Mouse (Mus musculus) neural tube, embryonic 14.5 days (tissue): ENCODE measurements around the gene Angptl4. TPM values are rescaled to one million over a fixed set of nuclear protein-coding genes. Genes with fewer than 3 reads are reported as not detected.

Experiments used
- ATAC-seq: fragments of 200-750 bp; cut with Nextera tagmentation; 2 replicates; pipeline ENCODE4 v1.8.0; 2017; ENCODE audit warnings: low read depth, mild to moderate bottlenecking, moderate TSS enrichment, moderate library complexity
- H3K27ac ChIP-seq: fragments of 300-500 bp; sonication (generic); 2 replicates; pipeline ENCODE4 v1.5.1; 2014; ENCODE audit warnings: low read depth, mild to moderate bottlenecking, control low read depth, low read length, moderate library complexity, mixed read lengths
- H3K27me3 ChIP-seq: fragments of 300-500 bp; sonication (generic); 2 replicates; pipeline ENCODE4 v1.6.1; 2014; ENCODE audit warnings: low read length; ENCODE audit not compliant: control insufficient read depth, insufficient read depth
- H3K36me3 ChIP-seq: fragments of 300-500 bp; sonication (generic); 2 replicates; pipeline ENCODE4 v1.6.1; 2014; ENCODE audit warnings: low read length, mixed read lengths; ENCODE audit not compliant: control insufficient read depth, insufficient read depth
- H3K4me1 ChIP-seq: fragments of 300-500 bp; sonication (generic); 2 replicates; pipeline ENCODE4 v1.6.1; 2014; ENCODE audit warnings: low read length; ENCODE audit not compliant: control insufficient read depth, insufficient read depth
- H3K4me2 ChIP-seq: fragments of 300-500 bp; sonication (generic); 2 replicates; pipeline ENCODE4 v1.6.1; 2014; ENCODE audit warnings: mild to moderate bottlenecking, low read depth, low read length, control low read depth
- H3K4me3 ChIP-seq: fragments of 300-500 bp; sonication (generic); 2 replicates; pipeline ENCODE4 v1.5.1; 2014; ENCODE audit warnings: low read depth, low read length, control low read depth, mixed read lengths
- H3K9ac ChIP-seq: fragments of 300-500 bp; sonication (generic); replicated peaks from 2 replicates; pipeline ENCODE4 v1.6.1; 2014; ENCODE audit warnings: low read depth, mild to moderate bottlenecking, control low read depth, low read length, mixed read lengths
- H3K9me3 ChIP-seq: fragments of 300-500 bp; sonication (generic); 2 replicates; pipeline ENCODE4 v1.6.1; 2016; ENCODE audit warnings: low read length; ENCODE audit not compliant: control insufficient read depth
- WGBS: fragments of 180-500 bp; shearing (Covaris S2); extraction: QIAGEN DNeasy Blood & Tissue Kit; methylation state at CpG from one replicate; pipeline ENCODE4 v1.1.7; 2014; 5-methylcytosine and 5-hydroxymethylcytosine counted together
- polyA plus RNA-seq: library from polyadenylated mRNA; unstranded; fragments of >200 nt; fragmentation: Nextera tagmentation; extraction: Ambion mirVana; gene quantifications from 2 replicates; pipeline ENCODE4 v1.2.1, GENCODE M21; 2014

Angptl4 gene
- polyA plus RNA-seq, 1 experiment from 2014 or later: 9.7 TPM

DNA sequence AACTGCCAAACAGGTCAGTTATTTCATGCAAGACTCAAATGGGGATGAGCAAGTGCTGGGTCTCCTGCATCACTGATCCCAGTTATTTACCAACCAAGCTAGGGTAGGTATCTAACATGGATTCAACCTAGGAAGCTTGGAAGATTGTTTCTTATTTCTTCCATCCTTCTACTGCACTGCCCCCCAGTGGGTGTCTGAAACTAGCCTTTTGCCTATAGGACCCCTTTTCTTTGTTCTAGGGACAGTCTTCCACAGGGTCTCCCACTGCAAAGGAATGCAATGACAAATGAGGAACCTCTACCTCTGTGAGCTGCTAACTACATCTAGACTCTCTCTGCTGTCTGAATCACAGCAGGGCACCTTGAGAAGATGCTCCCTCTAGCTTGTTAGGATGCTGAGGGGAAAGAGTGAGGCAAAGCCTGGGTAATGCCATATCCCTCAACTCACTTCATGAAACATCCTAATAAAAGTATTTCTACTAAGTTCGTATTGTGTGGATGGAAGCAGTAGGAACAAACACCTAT lies 40.9 kb upstream of the Angptl4 start:
- H3K36me3 ChIP-seq: peaks cover 28% of the 10 kb centered on the region; the same call in 1 of the 2 replicates
- peak overlapping the region; percentile 95; the same call in 1 of the 2 replicates for H3K4me2 ChIP-seq
- H3K9me3 ChIP-seq: no peaks in the 10 kb centered on the region
- H3K27ac ChIP-seq: no peak overlapping the region
- no peak overlapping the region for H3K9ac ChIP-seq
- peaks cover 24% of the 10 kb centered on the region for H3K4me1 ChIP-seq
- WGBS: 90% methylated on average over 1 of the region's 1 CpGs
- ATAC-seq: no peak
- H3K4me3 ChIP-seq: no peak overlapping the region
- H3K27me3 ChIP-seq: no peaks in the 10 kb centered on the region

GRCm38 (mm10) chr17:33817969-33818643 lies 36.5 kb upstream of the Angptl4 start:
- Histone ChIP-seq H3K27ac (peak overlapping the region; percentile 83), H3K4me2 (peak overlapping the region; percentile 92), H3K4me3 (peak overlapping the region; percentile 47), H3K4me1 (peaks cover 16% of the 10 kb centered on the region), H3K9me3 (no peaks in the 10 kb centered on the region), H3K27me3 (no peaks in the 10 kb centered on the region), H3K9ac (peak overlapping the region; percentile 82), H3K36me3 (peaks cover 28% of the 10 kb centered on the region; the same call in 1 of the 2 replicates)
- ATAC-seq: no peak; the same call in 1 of the 2 replicates
- WGBS: 14% methylated on average over 33 of the region's 33 CpGs

- 1% methylated on average over 82 of the region's 89 CpGs for WGBS
- peak; percentile 97 for ATAC-seq
Measured at GRCm38 (mm10) chr17:33817184-33817968, 35.7 kb upstream of the Angptl4 start.

GRCm38 (mm10) chr17:33816612-33817011 lies 35.0 kb upstream of the Angptl4 start:
- Histone ChIP-seq H3K36me3 (peaks cover 17% of the 10 kb centered on the region; the same call in 1 of the 2 replicates), H3K4me1 (0 out of 2 replicates have a peak, but pooled peaks cover 13% of the 10 kb centered on the region), H3K4me2 (peak overlapping the region; percentile 92), H3K9me3 (no peaks in the 10 kb centered on the region), H3K9ac (no peak overlapping the region), H3K4me3 (peak overlapping the region; percentile 47), H3K27me3 (no peaks in the 10 kb centered on the region), H3K27ac (no peak overlapping the region)
- WGBS: 77% methylated on average over 5 of the region's 5 CpGs
- no peak for ATAC-seq

More at GRCm38 (mm10) chr17:33817184-33817968, 35.7 kb upstream of the Angptl4 start:
- Histone ChIP-seq H3K27ac (peak overlapping the region; percentile 83), H3K9ac (peak overlapping the region; percentile 82), H3K4me1 (peaks cover 13% of the 10 kb centered on the region; the same call in 1 of the 2 replicates), H3K4me3 (peak overlapping the region; percentile 47), H3K4me2 (peak overlapping the region; percentile 92), H3K36me3 (peaks cover 24% of the 10 kb centered on the region; the same call in 1 of the 2 replicates), H3K9me3 (no peaks in the 10 kb centered on the region), H3K27me3 (no peaks in the 10 kb centered on the region)

DNA sequence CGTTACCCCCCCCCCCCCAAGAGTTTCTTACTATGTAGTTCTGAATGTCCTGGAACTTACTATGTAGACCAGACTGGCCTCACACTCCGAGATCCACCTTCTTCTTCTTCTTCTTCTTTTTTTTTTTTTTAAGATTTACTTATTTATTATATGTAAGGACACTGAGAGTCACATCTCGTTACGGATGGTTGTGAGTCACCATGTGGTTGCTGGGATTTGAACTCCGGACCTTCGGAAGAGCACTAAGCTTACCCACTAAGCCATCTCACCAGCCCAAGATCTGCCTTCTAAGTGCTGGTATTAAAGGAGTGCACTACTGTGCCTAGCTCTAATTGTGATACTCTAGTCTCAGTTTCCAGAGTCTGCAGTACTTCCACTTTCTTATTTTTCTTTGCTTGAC lies 33.8 kb upstream of the Angptl4 start:
- Histone ChIP-seq H3K27ac (no peak overlapping the region), H3K4me1 (0 out of 2 replicates have a peak, but pooled peaks cover 13% of the 10 kb centered on the region), H3K4me3 (no peak overlapping the region), H3K9me3 (no peaks in the 10 kb centered on the region), H3K36me3 (peaks cover 7% of the 10 kb centered on the region; the same call in 1 of the 2 replicates), H3K4me2 (no peak overlapping the region), H3K27me3 (0 out of 2 replicates have a peak, but pooled peaks cover 4% of the 10 kb centered on the region), H3K9ac (no peak overlapping the region)
- 97% methylated on average over 5 of the region's 6 CpGs for WGBS
- no peak for ATAC-seq

GRCm38 (mm10) chr17:33812990-33813389 lies 31.4 kb upstream of the Angptl4 start:
- no peak for ATAC-seq
- WGBS: 68% methylated on average over 4 of the region's 4 CpGs

GRCm38 (mm10) chr17:33812475-33812874 lies 30.8 kb upstream of the Angptl4 start:
- H3K4me2 ChIP-seq: no peak overlapping the region
- no peak for ATAC-seq
- H3K36me3 ChIP-seq: no peaks in the 10 kb centered on the region
- 0 out of 2 replicates have a peak, but pooled peaks cover 4% of the 10 kb centered on the region for H3K27me3 ChIP-seq
- 0 out of 2 replicates have a peak, but pooled peaks cover 5% of the 10 kb centered on the region for H3K4me1 ChIP-seq
- no peak overlapping the region for H3K9ac ChIP-seq
- no peaks in the 10 kb centered on the region for H3K9me3 ChIP-seq
- WGBS: 54% methylated on average over 3 of the region's 3 CpGs
- H3K27ac ChIP-seq: no peak overlapping the region
- no peak overlapping the region for H3K4me3 ChIP-seq

More at GRCm38 (mm10) chr17:33812990-33813389, 31.4 kb upstream of the Angptl4 start:
- H3K27me3 ChIP-seq: 0 out of 2 replicates have a peak, but pooled peaks cover 4% of the 10 kb centered on the region
- H3K27ac ChIP-seq: no peak overlapping the region
- H3K4me2 ChIP-seq: no peak overlapping the region
- no peaks in the 10 kb centered on the region for H3K36me3 ChIP-seq
- no peak overlapping the region for H3K4me3 ChIP-seq
- no peak overlapping the region for H3K9ac ChIP-seq
- H3K4me1 ChIP-seq: 0 out of 2 replicates have a peak, but pooled peaks cover 8% of the 10 kb centered on the region
- H3K9me3 ChIP-seq: no peaks in the 10 kb centered on the region

- Histone ChIP-seq H3K9ac (0 out of 2 replicates have a peak overlapping the region, but pooled peaks have one; percentile 25), H3K9me3 (no peaks in the 10 kb centered on the region), H3K27ac (no peak overlapping the region), H3K4me1 (no peaks in the 10 kb centered on the region), H3K27me3 (0 out of 2 replicates have a peak, but pooled peaks cover 4% of the 10 kb centered on the region), H3K36me3 (no peaks in the 10 kb centered on the region), H3K4me2 (peak overlapping the region; percentile 66), H3K4me3 (peak overlapping the region; percentile 41)
- 24% methylated on average over 7 of the region's 7 CpGs for WGBS
- ATAC-seq: no peak
Measured at GRCm38 (mm10) chr17:33811142-33811516, 29.5 kb upstream of the Angptl4 start.
